Mouse (Mus musculus): ENCODE results near the gene Nr2f2.

DNA sequence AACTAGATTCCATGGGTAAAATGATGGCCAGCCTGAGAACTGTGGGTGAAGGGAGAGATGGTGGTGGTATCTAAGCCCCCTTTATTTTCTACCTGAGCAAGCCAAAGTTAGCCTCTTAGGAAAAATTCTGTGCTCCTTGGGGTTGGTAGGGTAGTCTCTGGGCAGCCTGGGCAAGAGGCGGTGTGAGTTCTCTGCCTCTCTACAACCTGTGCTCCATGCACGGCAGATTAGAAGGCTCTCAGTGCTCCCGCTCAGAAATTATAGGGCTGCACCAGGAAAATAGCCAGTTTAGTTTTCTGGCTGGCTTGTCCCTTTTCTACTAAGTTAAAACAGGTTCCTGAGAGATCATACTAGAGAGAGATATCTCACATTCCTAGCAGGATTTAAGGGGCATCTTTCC is 30.4 kb downstream of the Nr2f2 start:
- no peak for TF ChIP-seq GATA1 (IDR thresholded peaks at IDR 0.05; ENCODE audit: borderline replicate concordance, low read length)
- TF ChIP-seq FLI1 (IDR thresholded peaks at IDR 0.05; ENCODE audit: low read length), result no peak
